Mouse (Mus musculus): ENCODE measurements around the gene Nos2.
A peak's percentile ranks its signal among the peaks of the same experiment; 100 is the strongest.

Gene Nos2

GRCm38 (mm10) chr11:78959367-78959766, 38.8 kb downstream of the Nos2 start:
- no peak for DNase-seq (ENCODE audit: low read depth, low spot score)

DNA sequence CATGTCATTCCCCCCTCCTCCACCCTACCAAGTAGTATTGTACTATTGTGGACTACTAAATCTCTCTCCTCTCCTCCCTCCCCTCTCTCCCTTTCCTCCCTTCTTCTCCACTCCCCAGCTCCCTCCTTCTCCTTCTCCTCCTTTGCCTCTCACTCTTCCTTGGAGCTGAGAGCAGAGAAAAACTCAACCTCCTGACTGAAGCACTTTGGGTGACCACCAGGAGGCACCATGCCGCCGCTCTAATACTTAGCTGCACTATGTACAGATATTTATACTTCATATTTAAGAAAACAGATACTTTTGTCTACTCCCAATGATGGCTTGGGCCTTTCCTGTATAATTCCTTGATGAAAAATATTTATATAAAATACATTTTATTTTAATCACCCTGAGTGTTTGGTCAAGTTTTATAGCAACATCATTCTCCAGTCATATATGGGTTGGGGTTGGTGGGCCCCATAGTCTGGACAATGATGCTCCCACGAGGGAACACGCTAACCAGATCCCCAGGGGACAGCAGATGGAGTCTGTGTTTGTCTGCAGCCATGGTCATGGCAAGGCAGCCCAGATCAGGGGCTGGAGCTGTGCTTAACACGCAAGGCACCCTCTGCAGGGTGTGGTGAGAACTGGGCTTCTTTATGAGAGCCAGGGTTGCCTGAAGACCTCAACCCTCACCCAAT, 39.4 kb downstream of the Nos2 start:
- peak; percentile 16 for DNase-seq (ENCODE audit: low read depth, low spot score)

- no peak for DNase-seq (ENCODE audit: low read depth, low spot score)
Observed at GRCm38 (mm10) chr11:78961221-78961620, 40.6 kb downstream of the Nos2 start.

DNA sequence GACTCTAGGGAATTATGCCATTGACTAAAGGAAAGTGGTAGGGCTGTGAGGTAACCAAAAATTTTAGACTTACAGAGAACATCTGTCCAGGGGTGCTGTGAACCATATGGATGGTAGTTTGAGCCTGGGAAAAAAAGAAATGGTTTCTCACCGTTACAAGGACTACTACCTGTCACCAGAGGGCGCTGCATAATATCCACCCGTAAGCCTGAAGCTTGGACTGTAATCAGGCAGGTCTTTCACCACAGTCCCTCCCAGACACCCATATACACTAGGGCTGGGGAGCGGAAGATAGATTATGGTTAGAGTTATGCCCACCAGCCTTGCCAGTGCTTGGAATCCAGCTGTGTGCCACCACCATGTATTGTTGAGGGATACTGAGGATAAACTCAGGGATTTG, 46.8 kb downstream of the Nos2 start:
- DNase-seq (ENCODE audit: low read depth, low spot score) = peak; percentile 56

- no peak for DNase-seq (ENCODE audit: low read depth, low spot score)
Observed at GRCm38 (mm10) chr11:78968121-78968520, 47.5 kb downstream of the Nos2 start.

DNA sequence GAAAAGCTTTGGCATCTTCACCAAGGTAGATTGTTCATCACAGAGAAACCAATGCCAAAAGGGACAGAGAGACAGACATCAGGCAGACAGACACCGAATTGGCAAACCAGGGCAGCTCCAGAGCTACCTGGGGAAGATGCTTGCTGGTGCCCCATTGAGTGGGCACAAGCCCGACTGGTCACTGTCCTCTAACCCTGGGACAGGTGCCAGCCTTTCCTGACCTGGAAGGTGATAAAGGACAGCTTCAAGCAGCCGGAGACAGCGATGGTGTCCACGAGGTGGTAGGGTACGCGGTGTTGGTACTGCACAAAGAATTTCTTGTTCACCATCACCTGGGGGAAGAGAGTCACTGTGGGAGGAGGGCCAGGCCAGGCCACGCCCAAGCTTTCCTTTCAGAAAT, 50.5 kb downstream of the Nos2 start:
- DNase-seq (ENCODE audit: low read depth, low spot score) = no peak

DNA sequence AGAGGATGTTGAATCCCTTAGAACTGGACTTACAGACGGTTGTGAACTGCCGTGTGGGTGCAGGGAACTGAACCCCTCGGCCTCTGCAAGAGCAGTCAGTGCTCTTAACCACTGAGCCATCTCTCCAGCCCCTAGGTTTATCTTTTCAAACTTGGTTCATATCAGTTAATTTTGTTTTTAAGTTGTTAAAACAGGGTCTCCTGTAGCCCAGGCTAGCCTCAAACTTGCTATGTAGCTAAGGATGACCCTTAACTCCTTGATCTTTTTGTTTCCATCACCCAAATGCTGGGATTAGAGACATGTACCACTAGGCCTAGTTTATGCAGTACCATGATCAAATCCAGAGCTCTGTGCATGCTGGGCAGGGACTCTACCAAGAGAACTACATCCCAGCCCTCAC, 51.2 kb downstream of the Nos2 start:
- DNase-seq (ENCODE audit: low read depth, low spot score) = no peak

GRCm38 (mm10) chr11:78972328-78972727, 51.7 kb downstream of the Nos2 start:
- DNase-seq (ENCODE audit: low read depth, low spot score) = no peak

- DNase-seq (ENCODE audit: low read depth, low spot score) = peak; percentile 62
Observed at GRCm38 (mm10) chr11:78972811-78973351, 52.3 kb downstream of the Nos2 start.

GRCm38 (mm10) chr11:78973381-78974150, 53.0 kb downstream of the Nos2 start:
- peak; percentile 61 for DNase-seq (ENCODE audit: low read depth, low spot score)

- no peak for DNase-seq (ENCODE audit: low read depth, low spot score)
Observed at GRCm38 (mm10) chr11:78976731-78977510, 56.3 kb downstream of the Nos2 start.

DNA sequence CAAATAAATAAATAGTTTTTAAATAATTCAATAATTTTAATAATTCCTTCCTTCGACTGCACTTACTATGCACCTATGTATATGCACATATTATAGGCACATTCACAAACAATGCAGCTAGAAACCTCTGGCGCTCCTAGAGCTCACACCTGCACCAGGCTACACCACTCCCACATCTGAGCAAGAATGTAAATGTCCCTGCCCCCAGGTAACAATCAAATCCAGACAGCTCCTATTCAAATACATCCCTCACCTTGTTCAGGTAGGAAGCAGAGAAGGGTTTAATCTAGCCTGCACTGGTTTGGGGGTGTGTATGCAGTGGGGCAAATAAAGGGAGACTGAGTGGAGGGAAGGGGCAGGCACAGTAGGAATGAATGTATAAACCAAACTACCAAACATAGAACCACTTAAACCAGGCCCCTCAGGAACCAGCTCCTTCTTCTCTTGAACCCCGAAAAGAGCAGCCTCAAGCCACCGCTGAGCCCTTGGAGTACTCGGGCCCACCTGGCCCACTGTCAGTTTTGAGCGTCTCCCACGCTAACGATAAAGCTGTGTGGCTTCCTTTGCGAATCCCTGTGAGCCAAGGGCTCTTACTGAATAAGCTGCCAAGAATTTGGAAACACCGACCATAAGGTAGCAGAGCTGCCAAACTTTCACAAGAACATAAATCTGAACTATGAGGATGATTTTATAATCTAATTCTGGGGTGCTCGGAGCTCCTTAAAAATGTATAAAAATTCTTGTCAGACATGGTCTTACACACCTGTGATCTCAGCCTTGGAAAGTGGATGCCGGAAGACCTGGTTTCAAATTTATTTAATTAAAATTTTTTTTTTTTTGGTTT, 57.8 kb downstream of the Nos2 start:
- DNase-seq (ENCODE audit: low read depth, low spot score) = no peak

- no peak for DNase-seq (ENCODE audit: low read depth, low spot score)
Observed at GRCm38 (mm10) chr11:78980083-78980634, 59.6 kb downstream of the Nos2 start.

DNA sequence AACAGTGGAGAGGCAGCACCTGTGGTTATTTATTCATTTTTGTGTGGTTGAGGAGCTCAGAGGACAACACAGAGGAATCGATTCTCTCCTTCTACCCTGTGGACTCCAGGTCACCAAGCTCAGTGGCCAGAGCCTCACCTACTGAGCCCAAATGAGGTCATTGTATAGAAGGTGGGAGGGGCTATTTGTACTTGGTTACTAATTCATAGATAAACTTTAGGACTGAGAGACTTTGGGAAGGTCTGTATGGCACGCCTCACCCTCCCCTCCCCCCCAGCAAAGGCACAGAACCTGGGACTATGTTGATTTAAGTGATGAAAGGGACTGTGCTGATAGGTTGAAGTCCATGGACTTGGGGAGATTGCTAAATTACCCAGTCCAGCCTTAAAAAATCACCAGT, 61.5 kb downstream of the Nos2 start:
- DNase-seq (ENCODE audit: low read depth, low spot score) = no peak

DNA sequence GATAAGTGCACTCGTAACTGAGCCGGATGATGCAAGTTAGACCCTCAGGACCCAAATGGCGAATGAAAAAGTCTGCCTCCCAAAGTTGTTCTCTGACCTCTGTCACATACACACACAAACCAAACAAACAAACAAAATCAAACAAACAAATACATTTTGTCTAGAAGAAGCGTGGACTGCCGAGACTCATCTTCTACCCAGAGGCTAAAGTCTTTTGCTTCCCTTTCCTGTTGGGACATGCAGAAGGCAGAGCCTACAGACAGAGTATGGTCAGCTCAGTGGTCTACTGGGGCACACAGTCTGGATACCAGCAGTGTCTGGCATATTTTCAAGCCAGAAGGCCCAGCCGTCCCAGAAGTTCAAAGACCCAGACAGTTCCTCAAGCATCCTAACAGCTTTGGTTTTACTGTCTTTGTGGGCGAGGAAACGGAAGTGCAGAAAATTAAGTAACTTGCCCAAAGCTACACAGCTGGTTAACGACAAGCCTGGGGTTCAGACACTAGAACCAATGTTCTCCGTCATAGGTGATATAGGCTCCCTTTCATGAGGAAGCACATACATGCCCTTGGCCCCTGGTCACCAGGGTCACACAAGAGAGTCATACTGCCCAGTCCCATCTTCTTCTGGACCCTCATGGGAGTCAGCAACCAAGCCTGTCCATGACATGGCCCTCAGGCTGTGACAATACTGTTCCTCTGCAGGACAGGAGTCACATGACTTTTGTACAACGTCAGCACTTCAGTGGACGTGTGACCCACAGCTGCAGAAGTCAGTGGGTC, 62.1 kb downstream of the Nos2 start:
- peak; percentile 55 for DNase-seq (ENCODE audit: low read depth, low spot score)

DNA sequence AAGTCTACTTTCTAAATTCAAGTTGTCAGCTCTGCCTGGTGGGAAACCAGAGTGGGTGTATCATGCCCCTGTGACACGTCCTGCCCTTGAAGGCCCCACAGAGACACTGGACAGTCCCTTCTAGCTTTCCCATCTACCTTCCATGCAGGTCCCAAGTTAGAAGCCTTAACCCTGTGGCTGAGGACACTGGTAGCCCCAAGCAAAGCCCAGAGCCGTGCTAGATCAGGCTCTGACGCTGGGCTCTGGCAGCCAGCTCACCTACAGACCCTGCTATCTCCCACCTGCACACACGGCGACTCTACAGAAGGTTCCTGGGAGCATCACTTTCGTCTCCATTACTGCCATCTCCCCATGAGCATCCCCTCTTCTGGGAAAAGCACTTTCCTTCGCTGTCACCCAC, 63.0 kb downstream of the Nos2 start:
- no peak for DNase-seq (ENCODE audit: low read depth, low spot score)

DNA sequence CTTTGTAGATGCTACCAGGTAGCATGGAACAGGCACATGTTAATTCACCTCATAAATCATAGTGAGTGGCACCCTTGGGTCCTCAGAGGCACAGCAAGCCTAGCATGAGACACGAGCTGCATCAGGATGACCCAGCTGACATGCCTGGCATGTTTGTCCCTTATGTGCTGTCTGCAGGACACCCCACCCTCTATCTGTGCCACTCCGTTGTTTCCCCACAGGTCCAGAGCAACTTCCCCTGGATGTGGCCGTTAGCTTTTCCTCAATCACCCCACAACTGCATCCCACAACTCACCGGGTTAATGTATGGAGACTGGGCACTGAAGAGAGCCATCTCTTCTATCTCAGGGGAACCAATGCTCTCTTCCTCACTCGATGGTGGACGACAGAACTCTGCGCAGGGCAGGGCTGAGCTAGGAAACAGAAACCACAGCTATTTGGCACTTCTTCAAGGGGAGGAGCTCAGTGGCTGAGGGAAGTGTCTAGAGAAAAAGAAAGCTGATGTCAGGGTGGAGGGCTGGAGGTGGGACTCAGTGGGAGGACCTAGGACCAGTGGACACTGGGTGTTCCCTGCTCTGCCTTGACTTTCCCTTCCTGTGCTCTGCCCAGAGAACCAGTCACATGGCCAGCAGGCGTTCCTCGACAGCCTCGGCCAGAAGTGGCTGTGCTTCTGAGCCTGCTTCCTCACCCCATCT, 64.0 kb downstream of the Nos2 start, which contains the start of gene Lgals9:
Gene Lgals9, minus strand, starts transcription at position 464 of the 695 bp plus-strand sequence.
- DNase-seq (ENCODE audit: low read depth, low spot score) = peak; percentile 81

DNA sequence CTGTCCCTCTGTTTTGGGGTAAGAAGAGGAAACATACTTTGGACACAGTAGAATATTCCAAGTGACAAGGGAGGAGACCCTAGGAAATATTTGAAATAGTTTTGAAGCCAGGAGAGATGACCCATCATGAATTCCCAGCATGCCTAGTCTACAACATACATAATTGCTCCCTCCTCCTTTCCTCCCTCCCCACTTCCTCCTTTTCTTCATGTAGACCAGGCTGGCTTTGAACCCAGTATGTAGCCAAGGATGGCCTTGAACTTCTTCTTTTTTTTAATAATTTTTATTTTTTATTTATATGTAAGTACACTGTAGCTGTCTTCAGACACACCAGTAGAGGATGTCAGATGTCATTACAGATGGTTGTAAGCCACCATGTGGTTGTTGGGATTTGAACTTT, 64.9 kb downstream of the Nos2 start:
- DNase-seq (ENCODE audit: low read depth, low spot score) = no peak

DNA sequence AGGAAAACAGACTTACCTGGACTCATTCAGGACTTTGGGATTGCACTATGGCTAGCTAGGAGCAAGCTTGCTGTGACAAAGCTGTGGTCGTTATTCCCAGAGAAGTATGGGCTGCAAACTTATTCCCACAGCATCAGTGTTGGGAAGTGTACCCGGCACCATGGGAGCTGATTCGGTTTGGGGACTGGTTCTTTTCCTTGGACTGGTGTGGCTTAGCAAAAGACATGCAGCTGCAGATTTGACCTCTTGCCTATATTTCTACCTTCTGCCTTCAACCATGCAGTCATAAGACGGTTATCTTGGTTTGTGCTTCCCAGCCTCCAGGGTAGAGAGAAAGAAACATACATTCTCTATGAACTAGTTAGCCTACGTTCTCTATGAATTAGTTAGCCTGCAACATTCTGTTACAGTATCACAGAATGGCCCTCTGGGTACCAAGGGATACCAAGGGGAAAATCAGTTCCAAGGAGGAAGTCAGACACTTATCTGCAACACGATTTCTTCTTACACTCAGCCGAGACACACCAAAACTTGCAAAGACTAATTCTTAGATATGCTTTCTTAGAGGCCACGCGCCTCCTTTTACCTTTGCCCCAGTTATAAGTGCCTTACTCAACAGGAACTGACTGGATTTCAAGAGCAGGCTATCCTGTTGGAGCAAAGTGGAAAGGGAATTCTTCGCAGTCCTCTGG, 65.9 kb downstream of the Nos2 start:
- no peak for DNase-seq (ENCODE audit: low read depth, low spot score)

Data from CD4-positive helper T cell, adult 2 months (primary cell).